Mouse (Mus musculus) leukemia stem cell, adult 10-12 weeks (primary cell): ENCODE measurements around the gene Cdc123. TPM values are rescaled to one million over a fixed set of nuclear protein-coding genes. Genes with fewer than 3 reads are reported as not detected.

Experiments used
- polyA plus RNA-seq: library from polyadenylated mRNA; stranded (reverse); fragments of >175 nt; gene quantifications from 2 replicates; pipeline ENCODE4 v1.2.3, GENCODE M21; 2012; ENCODE audit warnings: low replicate concordance

Cdc123 gene
- polyA plus RNA-seq = 38.1 and 47.4 TPM in 2 replicates

GRCm38 (mm10) chr2:5844873-5845631 is at the start of gene Cdc123, which contains the start of gene Nudt5:
Gene Cdc123, minus strand, starts transcription at chr2:5845164.
Gene Nudt5, plus strand, starts transcription at chr2:5845019.

GRCm38 (mm10) chr2:5862834-5863233 is 17.9 kb upstream of the Cdc123 start, which contains the start of gene Gm13199:
Gene Gm13199, minus strand, starts transcription at chr2:5862934.

Other genes with a start within 250 kb of the Cdc123 start
- gene Camk1d, start 130.6 kb downstream of the Cdc123 start, polyA plus RNA-seq = 13.9 and 26.5 TPM in 2 replicates
- 2.0 and 25.4 TPM in 2 replicates for gene Nudt5, start 145 bp downstream of the Cdc123 start, polyA plus RNA-seq
- gene Gm13199, start 17.8 kb upstream of the Cdc123 start, polyA plus RNA-seq = not detected in 2 replicates
- 0.30 and 2.0 TPM in 2 replicates for gene Sec61a2, start 50.3 kb upstream of the Cdc123 start, polyA plus RNA-seq
- 0.06 TPM in 1 of 2 replicates, not detected in the other for gene Dhtkd1, start 97.6 kb upstream of the Cdc123 start, polyA plus RNA-seq
- 0.92 and 2.4 TPM in 2 replicates for gene Upf2, start 106.3 kb upstream of the Cdc123 start, polyA plus RNA-seq